Mouse (Mus musculus) heart, postnatal 0 days (tissue): ENCODE data around the gene Cphx1. TPM values are rescaled to one million over a fixed set of nuclear protein-coding genes. Genes with fewer than 3 reads are reported as not detected.

ENCODE experiments used
- polyA plus RNA-seq: library from polyadenylated mRNA; unstranded; fragments of >200 nt; fragmentation: Nextera tagmentation; extraction: Ambion mirVana; gene quantifications from 2 replicates; pipeline ENCODE4 v1.2.1, GENCODE M21; 2015
- total RNA-seq: library from RNA; depleted of rRNA; stranded (reverse); fragments of >200 nt; gene quantifications from 2 replicates; pipeline ENCODE4 v1.2.3, GENCODE M21; 2014; ENCODE audit warnings: low replicate concordance; rRNA removed

Cphx1 gene
- total and polyA plus RNA-seq, 2 experiments from 2014 or later, result 0.10 TPM; not detected in 1

Other genes with a start within 250 kb of the Cphx1 start
- 205 and 222 TPM in 2 replicates for gene Ppif, start 244.2 kb upstream of the Cphx1 start, total RNA-seq
- gene Ppif, start 244.2 kb upstream of the Cphx1 start, polyA plus RNA-seq, result 140 and 151 TPM in 2 replicates
- gene Zcchc24, start 169.3 kb upstream of the Cphx1 start, total RNA-seq, result 36.6 and 40.3 TPM in 2 replicates
- 14.9 and 18.5 TPM in 2 replicates for gene Zcchc24, start 169.3 kb upstream of the Cphx1 start, polyA plus RNA-seq
- gene Anxa11, start 96.1 kb upstream of the Cphx1 start, total RNA-seq, result 21.1 and 46.2 TPM in 2 replicates
- 34.9 and 36.8 TPM in 2 replicates for gene Anxa11, start 96.1 kb upstream of the Cphx1 start, polyA plus RNA-seq
- gene Plac9a, start 35.2 kb upstream of the Cphx1 start, total RNA-seq, result not detected in 2 replicates
- 0.31 and 2.3 TPM in 2 replicates for gene Plac9a, start 35.2 kb upstream of the Cphx1 start, polyA plus RNA-seq
- 8.8 TPM in 1 of 2 replicates, not detected in the other for gene Tmem254a, start 10.6 kb upstream of the Cphx1 start, total RNA-seq
- 1.6 and 2.3 TPM in 2 replicates for gene Tmem254a, start 10.6 kb upstream of the Cphx1 start, polyA plus RNA-seq
- 0.46 and 2.4 TPM in 2 replicates for gene Duxbl1, start 40.3 kb downstream of the Cphx1 start, total RNA-seq
- gene Duxbl1, start 40.3 kb downstream of the Cphx1 start, polyA plus RNA-seq, result 0.23 and 0.26 TPM in 2 replicates
- 99.6 and 106 TPM in 2 replicates for gene Gm9780, start 104.4 kb downstream of the Cphx1 start, total RNA-seq
- gene Gm9780, start 104.4 kb downstream of the Cphx1 start, polyA plus RNA-seq, result 24.3 and 38.1 TPM in 2 replicates
- 9.0 and 18.0 TPM in 2 replicates for gene Tmem254c, start 129.1 kb downstream of the Cphx1 start, total RNA-seq
- gene Tmem254c, start 129.1 kb downstream of the Cphx1 start, polyA plus RNA-seq, result 17.5 and 18.1 TPM in 2 replicates
- not detected in 2 replicates for gene Cphx2, start 143.2 kb downstream of the Cphx1 start, total RNA-seq
- gene Cphx2, start 143.2 kb downstream of the Cphx1 start, polyA plus RNA-seq, result not detected in 2 replicates
- gene Cphx3, start 144.0 kb downstream of the Cphx1 start, total RNA-seq, result not detected in 2 replicates
- gene Cphx3, start 144.0 kb downstream of the Cphx1 start, polyA plus RNA-seq, result not detected in 2 replicates
- gene Duxbl2, start 180.0 kb downstream of the Cphx1 start, total RNA-seq, result 0.23 and 0.81 TPM in 2 replicates
- gene Duxbl2, start 180.0 kb downstream of the Cphx1 start, polyA plus RNA-seq, result not detected in 2 replicates
- gene Plac9b, start 244.2 kb downstream of the Cphx1 start, total RNA-seq, result 7.0 and 26.5 TPM in 2 replicates
- 28.7 and 34.6 TPM in 2 replicates for gene Plac9b, start 244.2 kb downstream of the Cphx1 start, polyA plus RNA-seq